Mouse (Mus musculus): Measurements from ENCODE around the gene Rybp.

- no peak for TF ChIP-seq CTCF (IDR thresholded peaks at IDR 0.05; ENCODE audit: low read depth, low read length)
- no peak for TF ChIP-seq GATA1 (IDR thresholded peaks at IDR 0.05; ENCODE audit: borderline replicate concordance, low read length)
- no peak for TF ChIP-seq GATA2 (IDR thresholded peaks at IDR 0.05; ENCODE audit: borderline replicate concordance, low read depth, low read length)
- TF ChIP-seq POLR2AphosphoS5 (IDR thresholded peaks at IDR 0.05; ENCODE audit: insufficient replicate concordance, low read depth, low read length), result no peak
Observed at GRCm38 (mm10) chr6:100185524-100185923, 101.8 kb downstream of the Rybp start.

Measured in G1E (cell line).